Mouse (Mus musculus) MEL (cell line): ENCODE data around the gene Vav3. TPM values are rescaled to one million over a fixed set of nuclear protein-coding genes. Genes with fewer than 3 reads are reported as not detected.

ENCODE experiments used
- DNase-seq: peaks from one replicate; pipeline ENCODE4 v3.0.0; 2011; ENCODE audit warnings: low read depth, low spot score
- H3K27ac ChIP-seq: 2 replicates; pipeline ENCODE4 v1.5.1; 2012; ENCODE audit warnings: low read depth, mild to moderate bottlenecking, control low read depth, low read length, moderate library complexity; ENCODE audit not compliant: control insufficient read depth
- H3K27me3 ChIP-seq, 2 experiments: fragments of 150-350 bp in 1 of 2; sonication (generic) in 1 of 2; 2 replicates each; pipeline ENCODE4 v1.6.1; 2012; ENCODE audit warnings: low read length in 2 of 2, mild to moderate bottlenecking in 2 of 2, improper control_type of control experiment in 1 of 2, moderate library complexity in 1 of 2; ENCODE audit not compliant: insufficient read depth in 2 of 2, control insufficient read depth in 1 of 2
- H3K36me3 ChIP-seq, 2 experiments: 2 replicates each; pipeline ENCODE4 v1.6.1; 2012 to 2014; ENCODE audit warnings: low read length in 2 of 2, improper control_type of control experiment in 1 of 2, inconsistent platforms in 1 of 2, mild to moderate bottlenecking in 1 of 2; ENCODE audit not compliant: insufficient read depth in 2 of 2, control insufficient read depth in 1 of 2
- H3K4me1 ChIP-seq, 2 experiments: fragments of 150-350 bp in 1 of 2; sonication (generic) in 1 of 2; 2 replicates each; pipeline ENCODE4 v1.6.1; 2012; ENCODE audit warnings: low read length in 2 of 2, improper control_type of control experiment in 1 of 2, mild to moderate bottlenecking in 1 of 2; ENCODE audit not compliant: insufficient read depth in 2 of 2, control insufficient read depth in 1 of 2
- H3K4me3 ChIP-seq, 2 experiments: fragments of 150-350 bp in 1 of 2; sonication (generic) in 1 of 2; 2 replicates each; pipeline ENCODE4 v1.5.1; 2012; ENCODE audit warnings: low read depth in 2 of 2, low read length in 2 of 2, mild to moderate bottlenecking in 2 of 2, moderate library complexity in 2 of 2, control low read depth in 1 of 2, improper control_type of control experiment in 1 of 2; ENCODE audit not compliant: control insufficient read depth in 1 of 2, insufficient read depth in 1 of 2
- H3K79me2 ChIP-seq: 2 replicates; pipeline ENCODE4 v1.6.1; 2012; ENCODE audit warnings: mild to moderate bottlenecking, low read length, moderate library complexity; ENCODE audit not compliant: control insufficient read depth, poor library complexity, insufficient read depth
- H3K9ac ChIP-seq: 2 replicates; pipeline ENCODE4 v1.6.1; 2012; ENCODE audit warnings: low read depth, mild to moderate bottlenecking, control low read depth, low read length, moderate library complexity; ENCODE audit not compliant: control insufficient read depth, poor library complexity, severe bottlenecking
- H3K9me3 ChIP-seq: fragments of 150-350 bp; sonication (generic); replicated peaks from 2 replicates; pipeline ENCODE4 v1.6.1; 2012; ENCODE audit warnings: mild to moderate bottlenecking, low read length, improper control_type of control experiment, moderate library complexity; ENCODE audit not compliant: insufficient read depth
- CHD2 ChIP-seq: IDR thresholded peaks from 2 replicates; pipeline ENCODE4 v1.6.1; 2011; ENCODE audit warnings: low read length, improper control_type of control experiment
- CTCF ChIP-seq, 3 experiments: IDR thresholded peaks in 2 of 3; conservative IDR thresholded peaks in 1 of 3; 2 replicates each; pipeline ENCODE4 v1.5.1; 2011 to 2012; ENCODE audit warnings: low read length in 3 of 3, low read depth in 2 of 3, mild to moderate bottlenecking in 2 of 3, improper control_type of control experiment in 1 of 3, inconsistent platforms in 1 of 3, mixed read lengths in 1 of 3, moderate library complexity in 1 of 3; ENCODE audit not compliant: control insufficient read depth in 1 of 3, insufficient read depth in 1 of 3, poor library complexity in 1 of 3, severe bottlenecking in 1 of 3
- EP300 ChIP-seq, 2 experiments: IDR thresholded peaks; 2 replicates each; pipeline ENCODE4 v1.6.1; 2011; ENCODE audit warnings: improper control_type of control experiment in 2 of 2, low read length in 2 of 2, low read depth in 1 of 2, mild to moderate bottlenecking in 1 of 2
- ETS1 ChIP-seq: IDR thresholded peaks from 2 replicates; pipeline ENCODE4 v1.6.1; 2012; ENCODE audit warnings: low read depth, mild to moderate bottlenecking, inconsistent platforms, low read length, improper control_type of control experiment, moderate library complexity
- GABPA ChIP-seq: IDR thresholded peaks from 2 replicates; pipeline ENCODE4 v1.6.1; 2012; ENCODE audit warnings: low read depth, mild to moderate bottlenecking, inconsistent platforms, low read length, improper control_type of control experiment, moderate library complexity
- GATA1 ChIP-seq: IDR thresholded peaks from 2 replicates; pipeline ENCODE4 v1.6.1; 2011; ENCODE audit warnings: low read depth, low read length, improper control_type of control experiment
- JUND ChIP-seq: IDR thresholded peaks from 2 replicates; pipeline ENCODE4 v1.6.1; 2011; ENCODE audit warnings: low read depth, mild to moderate bottlenecking, improper control_type of control experiment, low read length
- KAT2A ChIP-seq: conservative IDR thresholded peaks from 2 replicates; pipeline ENCODE4 v1.6.1; 2012; ENCODE audit warnings: low read depth, low read length, improper control_type of control experiment, inconsistent platforms
- MAFK ChIP-seq: IDR thresholded peaks from 2 replicates; pipeline ENCODE4 v1.6.1; 2011; ENCODE audit warnings: low read depth, mild to moderate bottlenecking, low read length, improper control_type of control experiment, borderline replicate concordance
- MAX ChIP-seq: IDR thresholded peaks from 2 replicates; pipeline ENCODE4 v1.6.1; 2011; ENCODE audit warnings: low read length, improper control_type of control experiment
- MEF2A ChIP-seq: IDR thresholded peaks from 2 replicates; pipeline ENCODE4 v1.6.1; 2014; ENCODE audit warnings: low read depth, mild to moderate bottlenecking, inconsistent platforms, low read length, improper control_type of control experiment; ENCODE audit not compliant: poor library complexity, insufficient replicate concordance, severe bottlenecking; ENCODE audit errors: extremely low read depth
- MYB ChIP-seq: IDR thresholded peaks from 2 replicates; pipeline ENCODE4 v1.6.1; 2011; ENCODE audit warnings: mild to moderate bottlenecking, low read depth, low read length, improper control_type of control experiment
- NELFE ChIP-seq: IDR thresholded peaks from 2 replicates; pipeline ENCODE4 v1.6.1; 2011; ENCODE audit warnings: low read depth, low read length, improper control_type of control experiment
- POLR2AphosphoS2 ChIP-seq: IDR thresholded peaks from 2 replicates; pipeline ENCODE4 v1.6.1; 2011; ENCODE audit warnings: low read length, improper control_type of control experiment
- RCOR1 ChIP-seq: IDR thresholded peaks from 2 replicates; pipeline ENCODE4 v1.6.1; 2012; ENCODE audit warnings: low read depth, mild to moderate bottlenecking, inconsistent platforms, low read length, improper control_type of control experiment
- SMC3 ChIP-seq: IDR thresholded peaks from 2 replicates; pipeline ENCODE4 v1.6.1; 2011; ENCODE audit warnings: low read depth, low read length, improper control_type of control experiment
- TAL1 ChIP-seq: IDR thresholded peaks from 2 replicates; pipeline ENCODE4 v1.6.1; 2012; ENCODE audit warnings: mild to moderate bottlenecking, inconsistent platforms, low read length, moderate library complexity, mixed read lengths
- TCF12 ChIP-seq: IDR thresholded peaks from 2 replicates; pipeline ENCODE4 v1.6.1; 2014; ENCODE audit warnings: low read depth, mild to moderate bottlenecking, inconsistent platforms, low read length, improper control_type of control experiment, moderate library complexity
- UBTF ChIP-seq: IDR thresholded peaks from 2 replicates; pipeline ENCODE4 v1.6.1; 2012; ENCODE audit warnings: low read depth, mild to moderate bottlenecking, inconsistent platforms, low read length, improper control_type of control experiment, moderate library complexity, borderline replicate concordance; ENCODE audit not compliant: insufficient read depth
- USF1 ChIP-seq: IDR thresholded peaks from 2 replicates; pipeline ENCODE4 v1.6.1; 2014; ENCODE audit warnings: low read depth, mild to moderate bottlenecking, inconsistent platforms, low read length, improper control_type of control experiment, moderate library complexity
- ZC3H11A ChIP-seq: IDR thresholded peaks from 2 replicates; pipeline ENCODE4 v1.6.1; 2012; ENCODE audit warnings: low read depth, mild to moderate bottlenecking, inconsistent platforms, low read length, improper control_type of control experiment
- ZKSCAN1 ChIP-seq: IDR thresholded peaks from 2 replicates; pipeline ENCODE4 v1.6.1; 2012; ENCODE audit warnings: low read depth, mild to moderate bottlenecking, inconsistent platforms, low read length, improper control_type of control experiment, moderate library complexity
- ZMIZ1 ChIP-seq: IDR thresholded peaks from 2 replicates; pipeline ENCODE4 v1.6.1; 2012; ENCODE audit warnings: low read depth, mild to moderate bottlenecking, inconsistent platforms, low read length, improper control_type of control experiment, moderate library complexity
- polyA plus RNA-seq, 2 experiments: library from polyadenylated mRNA; stranded (reverse) in 1 of 2; unstranded in 1 of 2; fragments of >175 nt in 1 of 2; fragments of >200 nt in 1 of 2; gene quantifications; 2 replicates each; pipeline versions ENCODE4 v1.2.1 to v1.2.4; 2012; ENCODE audit warnings: low replicate concordance in 2 of 2, low read depth in 1 of 2; ENCODE audit not compliant: insufficient read length in 2 of 2, insufficient read depth in 1 of 2, missing spikeins in 1 of 2
- total RNA-seq: library from RNA; depleted of rRNA; stranded (reverse); fragments of 300-350 nt; gene quantifications from 2 replicates; pipeline ENCODE4 v1.2.3, GENCODE M21; 2012

Vav3 gene
- total and polyA plus RNA-seq, 3 experiments: not detected

DNA sequence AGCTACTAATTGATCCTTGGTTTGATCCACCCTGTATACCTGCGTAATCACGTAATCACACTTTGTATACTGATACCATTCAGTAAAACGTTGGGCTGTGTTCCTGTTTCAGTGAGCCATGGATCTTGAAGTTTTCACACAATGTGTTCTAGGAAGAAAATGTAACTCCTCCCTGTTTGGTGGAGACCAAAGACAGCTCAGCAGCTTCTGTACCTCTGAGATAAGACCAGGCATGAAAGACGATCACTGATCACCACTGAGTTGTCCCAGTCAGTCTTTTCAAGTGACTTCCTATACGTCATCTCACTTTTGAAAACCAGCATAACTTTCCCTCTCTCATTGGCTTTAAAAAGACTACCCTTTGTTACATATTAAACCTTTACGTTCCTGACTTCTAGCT lies 38.2 kb downstream of the Vav3 start:
- H3K27me3 ChIP-seq: no peaks in the 10 kb centered on the region
- H3K9me3 ChIP-seq: no peaks in the 10 kb centered on the region
- peak overlapping the region in 1 of 2 experiments; percentile 2; a peak in 1 of 4 replicates for H3K4me3 ChIP-seq
- peak; percentile 79 for DNase-seq
- H3K4me1 ChIP-seq: no peaks in the 10 kb centered on the region
- no peak overlapping the region for H3K27ac ChIP-seq
- no peak overlapping the region for H3K9ac ChIP-seq
- peaks cover 0 to 4% of the 10 kb centered on the region in 2 experiments; a peak in 1 of 4 replicates for H3K36me3 ChIP-seq
- peak; percentile 71 to 73 for TF ChIP-seq EP300 (IDR thresholded peaks at IDR 0.05; ENCODE audit: low read depth in 1 of 2, low read length in 2 of 2)
- peak; percentile 76 for TF ChIP-seq TAL1
- peak; percentile 81 for TF ChIP-seq GATA1
- no peak for TF ChIP-seq SMC3
- no peak for TF ChIP-seq POLR2AphosphoS2
- no peak for TF ChIP-seq CTCF (IDR thresholded peaks at IDR 0.05 in 2 of 3, conservative IDR thresholded peaks at IDR 0.05 in 1 of 3; ENCODE audit: control insufficient read depth in 1 of 3, insufficient read depth in 1 of 3, low read depth in 2 of 3, low read length in 3 of 3, poor library complexity in 1 of 3, severe bottlenecking in 1 of 3)
- no peak for TF ChIP-seq MYB
- peak; percentile 61; the same call in 1 of the 2 replicates for TF ChIP-seq TCF12
- TF ChIP-seq ETS1: peak; percentile 49; the same call in 1 of the 2 replicates
- no peak for TF ChIP-seq ZKSCAN1
- TF ChIP-seq KAT2A: no peak
- 0 out of 2 replicates have a peak, but pooled peaks have one; percentile 21 for TF ChIP-seq RCOR1
- TF ChIP-seq MAX: no peak
- no peaks in the 10 kb centered on the region for H3K79me2 ChIP-seq

DNA sequence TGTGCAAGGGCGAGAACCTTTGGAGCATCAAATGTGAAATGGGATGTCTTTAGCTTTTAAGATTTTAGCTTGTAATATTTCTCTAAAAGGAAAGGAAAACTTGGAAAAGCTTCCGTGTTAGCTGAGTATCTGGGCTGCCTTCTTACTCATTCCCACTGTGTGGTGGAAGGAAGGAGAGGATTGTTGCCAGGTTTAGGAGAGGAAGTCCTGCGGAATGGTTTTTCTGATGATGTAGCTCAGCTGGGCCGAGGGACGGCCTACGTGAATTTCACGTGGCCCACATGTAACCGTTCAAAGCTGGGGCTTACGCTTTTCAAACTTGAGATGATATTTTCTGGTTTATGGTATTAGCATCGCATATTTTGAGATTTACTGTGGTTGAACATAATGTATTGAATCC lies 48.3 kb downstream of the Vav3 start:
- Histone ChIP-seq H3K4me3 (no peak overlapping the region), H3K9ac (no peak overlapping the region), H3K27me3 (no peaks in the 10 kb centered on the region)
- TF ChIP-seq JUND (no peak), TCF12 (no peak), CHD2 (no peak), ZC3H11A (no peak), UBTF (no peak), GABPA (no peak), MEF2A (no peak), MAFK (no peak), ZMIZ1 (no peak), RCOR1 (no peak), POLR2AphosphoS2 (no peak), NELFE (no peak), MYB (no peak), USF1 (no peak)
- TF ChIP-seq, all 39 proteins: peak for 0
- Histone ChIP-seq H3K27ac (no peak overlapping the region), H3K9me3 (no peaks in the 10 kb centered on the region), H3K79me2 (no peaks in the 10 kb centered on the region), H3K36me3 (peaks cover 0 to 2% of the 10 kb centered on the region in 2 experiments; a peak in 1 of 4 replicates), H3K4me1 (no peaks in the 10 kb centered on the region)
- DNase-seq: no peak
